Mouse (Mus musculus) spleen, adult 2 months (tissue): Measurements from ENCODE around the gene Sipa1l1. TPM values are rescaled to one million over a fixed set of nuclear protein-coding genes. Genes with fewer than 3 reads are reported as not detected.

Source experiments
- DNase-seq, 2 experiments: peaks; one replicate each; pipeline versions ENCODE4 v3.0.0 to v3.0.0-alpha.2; 2012 to 2021; ENCODE audit warnings: low spot score in 2 of 2, low read depth in 1 of 2
- H3K27ac ChIP-seq: fragments of 200-500 bp; 2 replicates; pipeline ENCODE4 v1.5.1; 2012; ENCODE audit warnings: low read length, inconsistent platforms; ENCODE audit not compliant: insufficient read depth
- H3K27me3 ChIP-seq: fragments of 200-500 bp; 2 replicates; pipeline ENCODE4 v1.6.1; 2012; ENCODE audit warnings: mild to moderate bottlenecking, moderate library complexity, low read length, inconsistent platforms; ENCODE audit not compliant: control insufficient read depth, insufficient read depth
- H3K36me3 ChIP-seq: fragments of 200-500 bp; 2 replicates; pipeline ENCODE4 v1.6.1; 2012; ENCODE audit warnings: mild to moderate bottlenecking, low read length, inconsistent platforms; ENCODE audit not compliant: control insufficient read depth, insufficient read depth
- H3K4me1 ChIP-seq: fragments of 200-500 bp; 2 replicates; pipeline ENCODE4 v1.6.1; 2011; ENCODE audit warnings: inconsistent platforms; ENCODE audit not compliant: control insufficient read depth, insufficient read depth, insufficient read length
- H3K4me3 ChIP-seq: fragments of 200-500 bp; 2 replicates; pipeline ENCODE4 v1.5.1; 2011; ENCODE audit warnings: mild to moderate bottlenecking, inconsistent platforms; ENCODE audit not compliant: insufficient read depth, insufficient read length; ENCODE audit errors: extremely low read depth
- CTCF ChIP-seq: fragments of 200-500 bp; IDR thresholded peaks from 2 replicates; pipeline ENCODE4 v1.5.1; 2011; ENCODE audit warnings: mild to moderate bottlenecking, inconsistent platforms; ENCODE audit not compliant: insufficient read depth, insufficient read length, insufficient replicate concordance; ENCODE audit errors: extremely low read depth
- POLR2A ChIP-seq: fragments of 200-500 bp; IDR thresholded peaks from 2 replicates; pipeline ENCODE4 v1.6.1; 2011; ENCODE audit warnings: low read depth, low read length, inconsistent platforms
- WGBS: fragments of 180-500 bp; shearing (Covaris S2); methylation state at CpG from one replicate; pipeline ENCODE4 v1.1.7; 2018; 5-methylcytosine and 5-hydroxymethylcytosine counted together
- polyA plus RNA-seq: library from polyadenylated mRNA; depleted of rRNA; stranded (reverse); fragments of >200 nt; gene quantifications from 2 replicates; pipeline ENCODE4 v1.2.3, GENCODE M21; 2012

Sipa1l1 gene
- polyA plus RNA-seq, 1 experiment = 17.1 TPM

GRCm38 (mm10) chr12:82208046-82208445 lies 38.9 kb downstream of the Sipa1l1 start:
- H3K27me3 ChIP-seq = no peaks in the 10 kb centered on the region
- no peak overlapping the region for H3K27ac ChIP-seq
- 76% methylated on average over 3 of the region's 3 CpGs for WGBS
- no peak for DNase-seq
- peaks cover 3% of the 10 kb centered on the region; the same call in 1 of the 2 replicates for H3K4me1 ChIP-seq
- no peaks in the 10 kb centered on the region for H3K36me3 ChIP-seq
- H3K4me3 ChIP-seq = no peak overlapping the region
- TF ChIP-seq POLR2A = no peak
- TF ChIP-seq CTCF = no peak

- 82% methylated on average over 4 of the region's 4 CpGs for WGBS
- TF ChIP-seq POLR2A (no peak), CTCF (no peak)
These were observed 39.5 kb downstream of the Sipa1l1 start for GRCm38 (mm10) chr12:82208611-82209010.

DNA sequence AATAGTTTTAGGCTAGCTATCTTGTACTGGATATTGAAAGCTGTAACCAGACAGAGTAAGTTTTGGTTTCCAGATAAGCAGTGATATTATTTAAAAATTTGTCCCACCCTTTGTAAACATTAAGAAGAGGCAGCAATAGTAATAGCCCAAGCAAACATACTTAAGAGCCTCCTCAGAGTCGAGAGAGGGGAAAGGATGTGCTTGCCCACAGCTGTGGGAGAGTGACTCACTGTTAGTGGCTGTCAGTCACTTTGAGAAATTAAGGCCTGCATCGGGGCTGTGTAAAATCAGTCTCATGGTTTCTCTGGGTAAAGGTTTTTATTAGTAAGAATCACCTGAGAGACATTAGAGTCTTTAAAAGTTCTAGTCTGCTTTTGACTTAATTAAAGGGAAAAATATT lies 40.6 kb downstream of the Sipa1l1 start:
- 14% methylated on average over 2 of the region's 2 CpGs for WGBS
- no peaks in the 10 kb centered on the region for H3K27me3 ChIP-seq
- H3K4me1 ChIP-seq = no peaks in the 10 kb centered on the region; the same call in 1 of the 2 replicates

More at GRCm38 (mm10) chr12:82208611-82209010, 39.5 kb downstream of the Sipa1l1 start:
- Histone ChIP-seq H3K4me1 (no peaks in the 10 kb centered on the region; the same call in 1 of the 2 replicates), H3K27ac (no peak overlapping the region), H3K36me3 (no peaks in the 10 kb centered on the region), H3K27me3 (no peaks in the 10 kb centered on the region), H3K4me3 (no peak overlapping the region)
- no peak for DNase-seq

GRCm38 (mm10) chr12:82213056-82213455 lies 43.9 kb downstream of the Sipa1l1 start:
- Histone ChIP-seq H3K27ac (no peak overlapping the region), H3K4me3 (no peak overlapping the region), H3K27me3 (no peaks in the 10 kb centered on the region), H3K4me1 (no peaks in the 10 kb centered on the region; the same call in 1 of the 2 replicates), H3K36me3 (no peaks in the 10 kb centered on the region)
- no peak for TF ChIP-seq POLR2A
- no peak for TF ChIP-seq CTCF
- DNase-seq = no peak
- WGBS = 87% methylated on average over 2 of the region's 2 CpGs

More for the DNA sequence above, 40.6 kb downstream of the Sipa1l1 start:
- no peaks in the 10 kb centered on the region for H3K36me3 ChIP-seq
- DNase-seq = no peak
- H3K4me3 ChIP-seq = no peak overlapping the region
- TF ChIP-seq CTCF = no peak
- no peak for TF ChIP-seq POLR2A
- no peak overlapping the region for H3K27ac ChIP-seq

GRCm38 (mm10) chr12:82214916-82215315 lies 45.8 kb downstream of the Sipa1l1 start:
- Histone ChIP-seq H3K4me3 (no peak overlapping the region), H3K27me3 (no peaks in the 10 kb centered on the region), H3K27ac (no peak overlapping the region), H3K36me3 (no peaks in the 10 kb centered on the region), H3K4me1 (no peaks in the 10 kb centered on the region)
- no peak for DNase-seq
- TF ChIP-seq CTCF = no peak
- no peak for TF ChIP-seq POLR2A
- 82% methylated on average over 5 of the region's 5 CpGs for WGBS

- H3K27me3 ChIP-seq = no peaks in the 10 kb centered on the region
- TF ChIP-seq CTCF (no peak), POLR2A (no peak)
- H3K4me1 ChIP-seq = no peaks in the 10 kb centered on the region
- H3K27ac ChIP-seq = no peak overlapping the region
- WGBS = 90% methylated on average over 6 of the region's 6 CpGs
- no peak overlapping the region for H3K4me3 ChIP-seq
- H3K36me3 ChIP-seq = no peaks in the 10 kb centered on the region
- DNase-seq = no peak
These were observed 47.9 kb downstream of the Sipa1l1 start for GRCm38 (mm10) chr12:82216801-82217553.

DNA sequence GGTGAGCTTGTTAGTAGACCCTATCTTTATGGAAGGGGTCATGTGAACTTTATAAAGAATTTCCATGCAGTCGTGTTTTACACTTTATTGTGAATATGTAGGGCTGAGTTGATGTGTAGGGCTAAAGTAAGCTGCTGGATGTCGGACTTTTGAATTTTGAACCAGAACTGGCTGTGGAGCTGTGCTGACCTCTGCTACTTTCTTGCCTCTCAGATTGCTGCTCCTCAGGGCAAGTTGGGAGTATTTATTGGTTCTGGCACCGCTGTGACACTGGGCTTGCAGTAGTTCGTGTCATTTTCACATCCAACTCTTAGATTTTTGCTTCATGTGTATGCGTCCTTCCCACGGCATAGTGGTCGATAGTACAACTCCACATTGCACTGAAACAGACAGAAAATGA lies 49.1 kb downstream of the Sipa1l1 start:
- Histone ChIP-seq H3K36me3 (no peaks in the 10 kb centered on the region), H3K27me3 (no peaks in the 10 kb centered on the region), H3K4me3 (no peak overlapping the region), H3K4me1 (peaks cover 3% of the 10 kb centered on the region; the same call in 1 of the 2 replicates), H3K27ac (no peak overlapping the region)
- WGBS = 92% methylated on average over 7 of the region's 7 CpGs
- TF ChIP-seq POLR2A (no peak), CTCF (no peak)
- DNase-seq = no peak
